Mouse (Mus musculus): ENCODE measurements around the gene Chchd2.

DNA sequence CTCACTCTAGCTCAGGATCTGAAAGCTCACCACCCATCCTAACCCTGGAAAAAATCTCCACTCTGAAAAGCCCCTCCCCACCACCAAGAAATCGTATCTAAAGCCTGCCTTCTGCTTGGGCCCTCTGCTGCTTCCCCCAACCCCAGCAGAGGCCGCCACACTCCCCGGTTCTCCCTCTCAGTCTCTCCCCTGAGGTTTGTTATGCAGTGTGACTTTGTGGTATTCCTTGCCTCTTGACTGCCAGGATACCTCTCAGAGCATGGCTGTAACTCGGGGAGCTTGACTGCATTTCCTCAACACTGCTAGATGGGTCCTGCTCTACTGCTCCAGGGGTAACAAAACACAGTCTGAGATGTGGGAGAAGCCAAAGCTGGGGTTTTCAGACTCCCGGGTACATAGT is 32.1 kb downstream of the Chchd2 start:
- TF ChIP-seq POLR2A (IDR thresholded peaks at IDR 0.05; ENCODE audit: control insufficient read depth, low read depth, low read length), result no peak
- TF ChIP-seq CTCF (IDR thresholded peaks at IDR 0.05; ENCODE audit: control insufficient read depth, insufficient read depth, insufficient replicate concordance, low read depth, low read length), result no peak

Data from testis, adult 2 months (tissue).